Mouse (Mus musculus): Measurements from ENCODE around the gene Zfand3.

GRCm38 (mm10) chr17:30046654-30047053 is 42.1 kb downstream of the Zfand3 start:
- TF ChIP-seq POLR2A (IDR thresholded peaks at IDR 0.05; ENCODE audit: control insufficient read depth, low read depth, low read length) = no peak
- no peak for TF ChIP-seq CTCF (IDR thresholded peaks at IDR 0.05; ENCODE audit: control insufficient read depth, insufficient read depth, insufficient replicate concordance, low read depth, low read length)
